Mouse (Mus musculus) activated CD4-positive, CD25-positive, alpha-beta regulatory T cell, adult 4 months (primary cell): ENCODE data around the gene Lrrc75a. TPM values are rescaled to one million over a fixed set of nuclear protein-coding genes. Genes with fewer than 3 reads are reported as not detected.

Experiments
- polyA plus RNA-seq, 2 experiments: library from polyadenylated mRNA; unstranded; fragments of 100-300 nt; shearing (Covaris generic); gene quantifications; one replicate each; pipeline ENCODE4 v1.2.1; 2017

The Lrrc75a gene
- polyA plus RNA-seq, 2 experiments from 2014 or later: 1.0 to 1.7 TPM

Other genes with a start within 250 kb of the Lrrc75a start
- 1 to 10 TPM; 6.8 to 9.9 TPM for gene Pigl, start 190.1 kb downstream of the Lrrc75a start, polyA plus RNA-seq
- 100 to 1,000 TPM; 162 to 188 TPM for gene Ncor1, start 190.0 kb downstream of the Lrrc75a start, polyA plus RNA-seq
- 1 to 10 TPM in 1 of 2 experiments, not detected in 1; 2.4 TPM for gene Cenpv, start 109.3 kb downstream of the Lrrc75a start, polyA plus RNA-seq
- gene Ubb, start 97.4 kb downstream of the Lrrc75a start, polyA plus RNA-seq: 1,000 to 10,000 TPM; 5,033 to 6,460 TPM
- gene Trpv2, start 74.0 kb downstream of the Lrrc75a start, polyA plus RNA-seq: 10 to 100 TPM; 76.8 to 79.0 TPM
- 10 to 100 TPM; 32.9 to 42.3 TPM for gene Mmgt2, start 141 bp upstream of the Lrrc75a start, polyA plus RNA-seq
- gene Zfp287, start 83.4 kb upstream of the Lrrc75a start, polyA plus RNA-seq: 10 to 100 TPM; 17.0 to 20.4 TPM
- gene Gm10428, start 104.6 kb upstream of the Lrrc75a start, polyA plus RNA-seq: not detected
- gene Zfp286, start 140.9 kb upstream of the Lrrc75a start, polyA plus RNA-seq: 1 to 10 TPM; 1.5 to 2.7 TPM
- 1 to 10 TPM; 2.5 to 7.1 TPM for gene Trim16, start 171.7 kb upstream of the Lrrc75a start, polyA plus RNA-seq
- 1 to 10 TPM; 3.5 to 9.7 TPM for gene Fbxw10, start 198.5 kb upstream of the Lrrc75a start, polyA plus RNA-seq
- gene Tvp23b, start 230.9 kb upstream of the Lrrc75a start, polyA plus RNA-seq: 10 to 100 TPM; 51.3 to 60.7 TPM